Mouse (Mus musculus) layer of hippocampus, adult 8-10 months (tissue): ENCODE measurements at regions not wholly inside any gene's neighbourhood (a gene's known extent, or its start where the extent isn't known, plus 50 kb on each side); places are given as distances from the start of the nearest gene placed in this dataset.
"Not testable (repeated sequence)": the region's sequence is repeated elsewhere in the genome, so short reads cannot be mapped to it uniquely, and the experiment has no call there.

ENCODE experiments used
- DNase-seq, 2 experiments: peaks; one replicate each; pipeline ENCODE4 v3.0.0; 2022; ENCODE audit warnings: low spot score in 2 of 2

GRCm38 (mm10) chr8:83837637-83838378 is 62.1 kb upstream of the Adgrl1 start:
- DNase-seq: no peak

GRCm38 (mm10) chr8:83829851-83830250 is 70.1 kb upstream of the Adgrl1 start:
- DNase-seq: no peak

- DNase-seq: no peak
These were observed 74.8 kb upstream of the Adgrl1 start for GRCm38 (mm10) chr8:83824925-83825680.

- no peak for DNase-seq
These were observed 78.0 kb upstream of the Adgre5 start for GRCm38 (mm10) chr8:83819086-83819485.

- DNase-seq: no peak
These were observed 69.5 kb upstream of the Adgre5 start for GRCm38 (mm10) chr8:83810651-83811050.

GRCm38 (mm10) chr8:83805612-83806011 is 64.5 kb upstream of the Adgre5 start:
- DNase-seq: no peak

- not testable (repeated sequence) for DNase-seq
These were observed 62.2 kb upstream of the Adgre5 start for GRCm38 (mm10) chr8:83803312-83803711.

GRCm38 (mm10) chr8:83802506-83802905 is 61.4 kb upstream of the Adgre5 start:
- no peak for DNase-seq

GRCm38 (mm10) chr8:83799607-83799950 is 58.5 kb upstream of the Adgre5 start:
- no peak for DNase-seq

- no peak for DNase-seq
These were observed 57.9 kb upstream of the Adgre5 start for GRCm38 (mm10) chr8:83798881-83799606.

- peak; percentile 23 to 36 for DNase-seq
These were observed 52.5 kb upstream of the Adgre5 start for GRCm38 (mm10) chr8:83793491-83794238.
